Mouse (Mus musculus): ENCODE measurements around the gene Cib1.

Gene Cib1

DNA sequence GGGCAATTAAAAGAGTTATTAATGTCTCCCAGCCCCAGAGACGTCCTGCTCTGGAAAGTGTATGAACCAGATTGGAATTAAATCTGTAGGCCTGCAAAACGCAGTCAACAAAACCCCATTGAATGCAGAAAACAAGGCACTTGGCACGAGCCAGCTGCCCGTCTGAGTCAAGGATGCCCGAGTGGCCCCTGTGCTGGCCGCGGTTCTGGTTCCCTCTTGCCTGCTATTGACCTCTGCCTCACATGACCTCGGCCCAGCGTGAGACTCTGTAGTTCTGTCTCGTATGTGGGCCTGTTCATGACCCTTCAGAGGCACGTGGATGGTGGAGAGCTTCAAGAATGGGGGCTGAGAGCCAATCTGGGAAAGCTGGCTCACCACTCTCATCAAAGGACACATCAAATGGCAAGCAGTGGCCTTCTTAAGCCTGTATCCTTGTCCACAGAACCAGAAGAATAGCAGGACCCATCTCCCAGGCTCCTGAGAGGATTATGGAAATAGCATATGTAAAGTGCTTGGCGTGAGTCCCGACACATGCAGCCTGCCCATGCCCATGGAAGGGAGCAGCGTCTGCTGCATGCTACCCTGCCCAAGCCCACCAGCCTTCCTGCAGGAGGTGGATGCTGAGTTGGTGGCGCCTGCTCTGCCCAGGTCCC, 30.6 kb downstream of the Cib1 start:
- DNase-seq (ENCODE audit: low read depth, low spot score) = no peak

GRCm38 (mm10) chr7:80200963-80201539, 31.6 kb downstream of the Cib1 start:
- no peak for DNase-seq (ENCODE audit: low read depth, low spot score)

- no peak for DNase-seq (ENCODE audit: low read depth, low spot score)
These were observed 32.0 kb downstream of the Cib1 start for GRCm38 (mm10) chr7:80200588-80200945.

GRCm38 (mm10) chr7:80199851-80200587, 32.6 kb downstream of the Cib1 start:
- no peak for DNase-seq (ENCODE audit: low read depth, low spot score)

DNA sequence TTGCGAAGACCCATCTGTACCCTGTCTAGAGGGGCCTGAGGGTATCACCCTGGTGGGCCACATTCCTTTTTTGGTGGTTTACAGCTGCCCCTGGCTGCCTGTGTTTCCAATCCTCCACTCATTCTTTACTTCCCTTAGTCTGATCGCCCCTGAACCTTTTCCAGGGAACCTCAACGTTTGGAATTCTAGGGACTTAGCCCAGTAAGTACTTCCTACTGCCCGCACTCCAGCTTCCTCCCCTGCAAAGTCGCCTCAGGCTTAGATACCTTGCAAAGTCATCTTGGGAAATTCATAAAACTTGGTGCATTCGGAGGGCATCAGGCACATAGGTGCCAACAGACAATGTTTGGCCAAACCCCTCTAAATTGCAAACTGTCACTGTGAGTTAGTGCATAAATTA, 33.3 kb downstream of the Cib1 start:
- DNase-seq (ENCODE audit: low read depth, low spot score) = no peak

DNA sequence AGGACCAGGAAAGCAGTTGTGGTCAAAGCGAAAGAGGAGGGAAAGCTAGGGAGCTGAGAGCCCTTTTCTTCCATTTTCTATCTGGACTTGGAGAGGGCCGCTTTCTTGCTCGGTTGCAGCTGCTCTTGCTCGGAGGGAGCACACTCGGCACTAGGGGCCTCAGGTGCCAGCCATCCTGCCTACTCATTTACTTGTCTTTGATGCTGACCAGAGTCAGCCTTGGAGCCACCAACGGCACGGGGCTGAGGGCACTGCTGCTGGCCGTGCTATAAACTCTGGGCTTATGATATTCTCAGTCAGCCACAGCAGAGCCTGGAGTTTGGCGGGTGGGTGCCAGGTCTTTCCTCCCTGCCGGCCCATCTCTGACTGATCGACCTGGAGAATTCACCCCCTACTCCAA, 33.8 kb downstream of the Cib1 start:
- DNase-seq (ENCODE audit: low read depth, low spot score) = no peak

DNA sequence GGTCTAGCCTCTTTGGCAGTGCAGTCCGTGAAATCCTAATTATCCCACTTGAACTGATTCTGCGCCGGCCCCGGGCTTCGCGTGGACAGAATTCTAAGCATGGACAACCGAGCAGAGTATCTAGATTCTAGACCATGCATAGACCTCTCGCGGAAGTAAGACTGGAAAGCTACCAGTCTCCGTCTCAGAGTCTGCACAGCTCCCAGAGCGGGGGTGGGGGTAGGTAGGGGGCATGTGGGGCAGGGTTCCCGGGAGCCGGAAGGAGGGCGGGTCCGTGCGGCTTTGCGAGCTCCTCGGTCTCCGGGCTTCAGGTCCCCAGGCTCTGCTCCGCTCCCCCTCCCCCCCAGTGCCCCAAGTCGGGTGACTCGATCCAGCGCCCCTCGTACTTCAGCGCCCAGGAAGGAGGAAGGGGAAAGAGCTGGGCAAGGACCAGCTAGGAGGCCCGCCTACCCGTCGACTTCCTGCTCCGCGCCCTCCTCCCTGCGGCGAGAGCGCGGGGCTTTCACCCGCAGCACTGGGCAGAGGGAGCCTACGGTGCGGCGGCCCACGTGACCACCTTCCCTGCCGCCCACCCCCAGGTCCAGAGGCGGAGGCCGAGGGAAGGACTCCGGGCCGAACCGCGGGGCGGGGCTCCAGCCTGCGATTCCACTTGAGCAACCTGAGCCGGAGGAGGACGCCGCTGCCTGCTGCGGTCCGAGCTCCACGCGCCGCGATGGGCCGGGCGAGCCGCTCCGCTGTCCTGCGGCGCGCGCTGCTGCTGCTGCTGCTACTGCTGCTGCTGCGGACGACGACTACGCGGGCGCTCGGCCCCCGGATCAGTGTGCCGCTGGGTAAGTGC, 34.5 kb downstream of the Cib1 start:
- DNase-seq (ENCODE audit: low read depth, low spot score) = peak; percentile 58

- no peak for DNase-seq (ENCODE audit: low read depth, low spot score)
These were observed 35.2 kb downstream of the Cib1 start for GRCm38 (mm10) chr7:80197371-80197770.

- DNase-seq (ENCODE audit: low read depth, low spot score) = no peak
These were observed 36.9 kb downstream of the Cib1 start for GRCm38 (mm10) chr7:80195576-80196263.

GRCm38 (mm10) chr7:80195146-80195545, 37.5 kb downstream of the Cib1 start:
- DNase-seq (ENCODE audit: low read depth, low spot score) = no peak

- no peak for DNase-seq (ENCODE audit: low read depth, low spot score)
These were observed 38.5 kb downstream of the Cib1 start for GRCm38 (mm10) chr7:80193941-80194739.

DNA sequence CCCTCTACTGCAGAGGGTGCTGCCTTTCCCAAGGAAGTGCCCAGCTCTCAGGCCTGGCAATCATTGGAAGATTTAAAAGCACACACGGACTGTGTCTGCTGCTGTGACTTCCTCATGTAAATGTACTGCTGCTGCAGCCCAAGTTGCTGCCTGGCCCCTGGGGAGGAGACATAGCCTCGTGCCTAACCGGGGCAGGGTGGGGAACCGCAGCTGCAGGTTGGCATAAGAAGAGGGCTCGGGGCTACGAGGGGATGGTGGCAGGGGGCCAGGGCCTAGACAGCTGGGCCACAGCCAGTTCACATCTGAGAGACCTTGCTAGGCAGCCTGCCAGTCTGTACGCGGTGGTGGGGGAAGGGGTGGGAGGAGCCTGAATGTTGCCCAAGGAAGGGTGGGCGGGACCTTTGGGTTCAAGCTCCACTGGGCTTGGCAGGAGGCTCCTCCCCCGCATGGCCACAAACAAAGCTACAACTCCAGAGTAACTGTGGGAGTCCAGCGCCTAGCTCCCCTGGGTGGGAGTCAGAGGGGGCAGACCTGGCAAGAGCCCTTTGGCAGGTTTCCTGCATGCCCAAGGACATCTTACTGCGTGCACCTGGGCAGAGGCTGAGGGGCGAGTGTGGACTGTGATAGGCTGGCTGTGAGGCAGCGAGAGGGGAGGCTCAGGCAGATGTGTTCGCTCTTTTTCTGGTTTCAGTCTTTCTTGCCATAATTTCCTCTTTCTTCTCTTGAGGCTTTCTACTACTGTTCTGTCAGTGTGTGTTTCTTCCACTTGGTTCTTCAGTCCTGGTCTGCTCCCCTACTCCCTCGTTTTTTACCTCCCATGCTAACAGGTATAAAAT, 40.2 kb downstream of the Cib1 start:
- no peak for DNase-seq (ENCODE audit: low read depth, low spot score)

GRCm38 (mm10) chr7:80191455-80191854, 41.2 kb downstream of the Cib1 start:
- no peak for DNase-seq (ENCODE audit: low read depth, low spot score)

- no peak for DNase-seq (ENCODE audit: low read depth, low spot score)
These were observed 43.3 kb downstream of the Cib1 start for GRCm38 (mm10) chr7:80189147-80189933.

DNA sequence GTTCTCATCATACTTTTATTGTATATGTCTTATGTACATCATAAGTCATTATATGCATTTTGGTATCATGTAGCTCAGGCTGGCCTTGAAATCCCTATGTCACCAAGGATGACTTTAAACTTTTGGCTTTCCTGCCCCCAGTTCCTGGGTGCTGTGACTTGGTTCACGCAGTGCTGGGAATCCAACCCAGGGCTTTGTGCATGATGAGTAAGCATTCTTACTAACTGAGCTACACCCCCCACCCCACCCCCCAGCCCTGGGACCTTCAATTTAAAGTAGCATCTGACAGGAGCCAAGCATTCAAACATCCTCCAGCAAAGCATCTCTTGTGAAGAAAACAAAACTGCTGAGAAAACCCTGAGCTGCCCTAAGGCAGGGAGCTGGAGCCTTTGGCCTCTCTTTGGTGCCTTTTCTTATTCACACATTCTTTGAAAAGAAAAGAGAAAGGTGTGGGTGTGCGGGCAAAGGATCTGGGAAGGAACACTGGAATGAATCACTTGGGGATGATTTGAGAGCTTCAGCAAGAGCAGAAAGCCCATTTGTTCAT, 44.0 kb downstream of the Cib1 start:
- DNase-seq (ENCODE audit: low read depth, low spot score) = no peak

DNA sequence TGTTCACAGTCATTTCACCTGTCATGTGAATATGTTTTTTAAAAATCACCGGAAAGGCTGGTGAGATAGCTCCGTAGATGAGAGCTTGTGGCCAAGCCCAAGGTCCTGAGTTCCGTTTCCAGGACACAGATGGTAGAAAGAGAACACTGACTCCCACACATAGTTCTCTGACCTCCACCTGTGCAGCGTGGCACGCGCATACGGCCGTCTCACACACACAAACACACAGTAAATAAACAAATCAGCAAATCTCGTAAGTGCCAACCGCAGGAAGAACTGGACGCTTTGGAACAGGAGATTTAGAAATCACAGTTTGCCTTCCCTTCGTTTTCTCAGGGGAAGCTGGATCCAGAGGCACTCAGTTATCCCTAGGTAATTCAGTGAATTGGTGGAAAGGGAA, 45.1 kb downstream of the Cib1 start:
- DNase-seq (ENCODE audit: low read depth, low spot score) = no peak

DNA sequence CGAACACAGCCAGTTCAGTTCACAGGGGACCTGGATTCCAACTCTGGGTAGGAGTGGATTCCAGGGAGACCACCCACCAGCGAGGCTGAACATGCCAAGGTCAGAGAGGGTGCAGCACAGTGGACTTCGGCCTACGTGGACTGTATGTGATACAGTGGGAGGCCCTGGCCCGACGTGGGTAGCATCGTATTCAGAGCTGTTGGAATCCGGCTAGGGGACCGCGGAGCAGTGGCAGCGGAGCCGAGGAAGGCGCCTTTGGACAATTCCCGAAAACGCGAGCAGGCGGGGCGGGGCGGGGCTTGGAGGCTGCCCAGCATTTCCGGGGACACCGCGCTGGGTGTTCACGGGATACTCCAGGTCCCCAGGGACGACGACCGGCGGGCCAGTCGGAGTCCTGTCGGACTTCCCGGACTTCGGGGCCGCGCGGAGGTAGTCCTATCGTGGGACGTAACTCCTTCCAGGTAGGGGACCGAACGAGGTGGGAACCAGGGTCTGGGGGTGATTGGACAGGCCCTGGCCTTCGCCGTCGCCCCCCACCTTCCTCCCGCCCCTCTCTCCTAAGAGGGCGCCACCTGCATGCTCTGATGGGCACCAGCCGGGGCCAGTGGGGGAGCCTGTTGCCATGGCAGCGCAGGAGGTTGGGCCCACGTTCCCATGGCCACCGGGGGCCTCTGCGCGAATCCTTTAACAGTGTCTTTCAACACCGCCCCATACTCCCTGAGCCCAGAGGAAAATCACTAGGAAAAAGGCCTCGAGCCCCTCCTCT, 45.9 kb downstream of the Cib1 start, which contains the start of gene Sema4b:
Gene Sema4b (plus strand): TSS at position 311 of the 766 bp plus-strand sequence.
- DNase-seq (ENCODE audit: low read depth, low spot score) = peak; percentile 86

DNA sequence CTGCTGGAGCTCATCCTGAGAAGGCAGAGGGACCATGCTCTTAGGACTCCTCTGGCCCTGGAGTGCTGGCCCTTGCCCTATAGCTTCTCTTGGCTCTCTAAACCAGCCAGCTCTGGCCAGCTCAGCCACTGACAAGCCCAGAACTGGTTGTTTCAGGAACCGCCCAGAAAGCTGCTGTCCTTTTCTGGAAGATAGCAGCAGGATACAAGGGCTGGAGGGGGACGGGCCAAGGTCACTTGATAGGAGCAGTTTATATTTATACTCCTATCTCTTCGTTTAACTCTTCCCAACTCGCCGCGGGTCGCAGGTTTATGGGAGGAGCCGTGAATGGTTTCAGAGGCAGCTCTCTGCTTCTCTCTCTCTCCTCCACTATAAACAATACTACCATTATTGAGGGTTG, 46.6 kb downstream of the Cib1 start:
- DNase-seq (ENCODE audit: low read depth, low spot score) = no peak
